Mouse (Mus musculus) ES-E14 (cell line): ENCODE results near the gene Pou3f1.

Source experiments
- MAFK ChIP-seq: IDR thresholded peaks from 2 replicates; pipeline ENCODE4 v1.6.1; 2014; ENCODE audit warnings: mild to moderate bottlenecking, low read depth, low read length, inconsistent platforms; ENCODE audit not compliant: insufficient read depth
- ZC3H11A ChIP-seq: IDR thresholded peaks from 2 replicates; pipeline ENCODE4 v1.6.1; 2012; ENCODE audit warnings: low read depth, mild to moderate bottlenecking, inconsistent platforms, low read length, borderline replicate concordance
- ZNF384 ChIP-seq: IDR thresholded peaks from 2 replicates; pipeline ENCODE4 v1.6.1; 2012; ENCODE audit warnings: low read depth, low read length, inconsistent platforms

DNA sequence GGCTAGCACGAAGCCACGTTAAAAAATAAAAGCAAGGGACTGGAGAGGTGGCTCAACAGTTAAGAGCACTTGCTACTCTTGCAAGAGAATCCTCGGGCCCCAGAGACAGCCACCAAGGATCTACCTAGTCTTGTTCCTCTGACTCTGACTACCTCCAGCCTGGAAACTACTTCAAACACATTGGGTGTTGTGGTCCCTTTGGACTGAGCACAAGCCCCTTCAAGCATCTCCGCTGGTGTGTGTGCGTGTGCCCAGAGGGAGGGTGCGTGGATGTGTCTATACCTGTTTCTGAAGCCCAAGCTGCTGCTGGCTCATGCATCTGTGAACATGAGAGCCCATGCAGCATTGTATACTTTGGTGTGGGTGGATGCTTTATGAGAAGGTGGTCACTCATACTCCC lies 19.4 kb downstream of the Pou3f1 start:
- no peak for TF ChIP-seq ZC3H11A
- TF ChIP-seq MAFK, result no peak
- TF ChIP-seq ZNF384, result no peak
